Mouse (Mus musculus) embryo, embryonic 11 days (tissue): ENCODE measurements around the gene Olfr279.
"Not testable (repeated sequence)": the region's sequence is repeated elsewhere in the genome, so short reads cannot be mapped to it uniquely, and the experiment has no call there.

Experiments
- DNase-seq: peaks from one replicate; pipeline ENCODE4 v3.0.0-alpha.2; 2015

Olfr279 gene

GRCm38 (mm10) chr15:98512232-98512631 lies 20.0 kb downstream of the Olfr279 start:
- no peak for DNase-seq

DNA sequence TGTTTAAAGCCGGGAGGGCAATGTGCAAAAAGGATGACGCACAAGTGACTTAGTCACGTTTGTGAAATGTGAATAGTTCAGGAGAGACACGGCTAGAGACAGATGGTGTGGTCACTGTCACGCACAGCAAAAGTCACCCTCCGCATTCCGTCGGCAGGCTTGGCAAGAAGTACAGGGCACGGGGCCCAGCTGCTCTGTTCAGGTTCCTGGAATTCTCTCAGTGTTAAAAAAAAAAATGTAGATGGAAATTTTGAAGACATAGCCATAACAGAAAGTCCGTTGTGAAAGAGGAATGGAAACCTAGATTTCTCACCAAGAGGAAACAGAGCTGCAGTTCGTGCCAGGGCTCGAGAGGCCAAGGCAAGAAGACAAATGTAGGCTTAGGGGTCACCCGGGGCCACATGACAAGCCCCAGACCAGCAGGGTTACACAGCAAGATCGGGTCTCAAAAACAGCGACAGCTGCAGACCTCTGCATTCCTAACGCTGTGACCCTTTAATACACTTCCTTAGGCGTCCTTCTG lies 20.7 kb downstream of the Olfr279 start:
- no peak for DNase-seq

GRCm38 (mm10) chr15:98513676-98514075 lies 21.5 kb downstream of the Olfr279 start:
- DNase-seq = not testable (repeated sequence)

DNA sequence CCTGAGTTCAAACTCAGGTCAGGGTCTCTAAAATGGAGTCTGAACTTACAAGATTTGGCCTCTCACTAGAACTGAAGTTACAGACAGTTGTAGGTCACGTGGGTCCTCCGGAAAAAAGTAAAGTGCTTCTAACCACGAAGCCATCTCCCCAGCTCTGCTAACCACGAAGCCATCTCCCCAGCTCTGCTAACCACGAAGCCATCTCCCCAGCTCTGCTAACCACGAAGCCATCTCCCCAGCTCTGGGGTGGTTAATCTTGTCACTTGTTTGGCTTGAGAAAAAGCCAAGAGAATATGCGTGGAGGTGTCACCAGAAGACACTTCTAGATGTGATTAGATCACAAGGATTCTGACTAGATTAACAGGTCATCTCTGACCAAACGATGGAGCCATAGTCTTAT lies 21.9 kb downstream of the Olfr279 start:
- DNase-seq = no peak

GRCm38 (mm10) chr15:98514845-98515244 lies 22.6 kb downstream of the Olfr279 start:
- DNase-seq = not testable (repeated sequence)

DNA sequence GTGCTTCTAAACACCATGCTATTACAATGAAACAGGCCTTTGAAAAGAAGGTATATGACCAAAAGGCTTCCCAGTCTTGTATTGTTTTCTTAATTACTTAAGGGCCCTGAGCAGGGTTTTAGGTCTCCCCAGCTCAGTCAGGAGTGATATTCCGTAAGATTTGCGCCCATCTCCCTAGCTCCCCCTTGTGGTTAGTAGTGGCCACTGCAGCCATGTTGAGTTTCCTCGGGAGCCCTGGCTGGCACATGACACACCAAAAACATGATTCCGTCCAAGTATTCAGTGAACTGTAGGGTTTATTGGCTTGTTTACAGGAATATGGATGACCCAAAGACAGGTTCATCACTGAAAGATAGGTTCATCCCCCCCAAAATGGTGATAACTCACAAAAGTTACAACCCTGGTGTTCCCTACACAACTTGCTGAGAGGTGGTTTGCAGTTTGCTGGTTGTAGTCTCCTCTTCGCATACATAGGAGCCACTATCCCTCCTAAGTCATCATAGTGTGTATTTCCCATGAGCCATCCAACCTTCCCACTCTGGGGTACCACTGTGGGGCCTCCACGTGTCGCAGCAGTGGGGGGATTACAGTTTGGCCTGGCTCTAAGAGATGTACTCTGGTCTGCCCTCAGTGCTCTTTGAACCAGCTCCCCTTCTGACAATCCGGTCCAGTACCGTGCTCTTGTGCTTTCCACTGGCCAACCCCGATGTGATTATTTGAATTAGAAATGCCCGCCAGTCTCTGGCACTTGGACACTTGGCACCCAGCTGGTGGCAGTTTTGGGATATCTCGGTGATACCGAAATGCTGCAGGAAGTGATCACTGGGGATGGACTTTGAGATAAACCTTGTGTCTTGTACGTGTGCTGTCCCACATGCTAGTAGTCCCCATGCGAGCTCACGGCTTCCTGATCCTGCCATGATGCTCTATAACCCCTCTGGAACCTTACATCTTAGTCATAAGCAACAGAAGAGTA lies 25.5 kb downstream of the Olfr279 start:
- peak; percentile 60 for DNase-seq

DNA sequence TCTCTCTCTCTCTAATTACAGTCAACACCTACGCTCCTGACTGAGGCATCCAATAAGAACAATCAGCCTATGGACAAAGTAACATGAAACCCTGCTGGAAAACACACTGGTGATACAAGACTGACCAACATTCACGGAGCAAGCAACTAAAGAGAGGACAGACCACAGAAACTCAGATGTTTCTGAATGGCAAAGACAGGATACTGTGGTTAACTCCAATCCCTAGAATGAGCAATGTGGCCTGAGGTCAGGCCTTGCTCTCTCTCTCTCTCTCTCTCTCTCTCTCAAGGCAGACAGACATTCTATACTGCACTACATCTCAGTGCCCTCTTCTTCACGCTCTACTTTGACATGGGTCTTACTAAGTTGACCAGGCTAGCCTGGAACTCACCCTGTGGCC lies 29.0 kb downstream of the Olfr279 start:
- DNase-seq = no peak

GRCm38 (mm10) chr15:98526057-98526456 lies 33.9 kb downstream of the Olfr279 start:
- no peak for DNase-seq

DNA sequence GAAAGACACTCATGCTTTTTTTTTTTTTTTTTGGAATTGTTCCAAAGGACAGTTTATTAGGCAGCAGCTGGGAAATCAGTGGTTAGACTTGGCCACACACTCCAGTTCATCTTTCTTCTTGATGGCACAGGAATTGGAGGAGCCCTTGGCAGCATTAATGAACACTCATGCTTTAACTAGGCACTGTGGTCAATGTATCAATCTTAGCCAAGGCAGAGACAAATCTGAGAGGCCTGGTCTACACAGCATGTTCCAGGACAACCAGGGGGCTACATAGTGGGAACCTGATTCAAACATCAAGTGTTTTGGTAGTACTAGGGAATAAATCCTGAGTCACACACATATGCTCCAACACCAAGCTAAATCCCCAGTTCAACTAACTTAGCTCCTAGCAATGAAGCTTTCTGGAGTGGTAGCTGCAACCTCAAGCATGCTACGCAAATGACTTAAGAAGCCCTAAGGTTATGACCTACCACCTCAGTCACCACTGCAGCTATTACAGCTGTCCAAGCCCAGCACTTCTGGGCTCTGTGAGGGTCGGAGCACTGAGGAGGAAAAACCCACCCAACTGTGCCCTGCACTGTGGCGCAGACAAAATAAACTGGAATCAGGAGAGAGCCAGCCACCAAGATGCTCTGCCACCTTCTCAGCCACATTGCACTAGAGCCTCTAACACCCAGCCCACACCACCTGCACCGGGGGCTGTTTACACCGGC lies 35.0 kb downstream of the Olfr279 start:
- DNase-seq = no peak

GRCm38 (mm10) chr15:98528066-98528563 lies 35.9 kb downstream of the Olfr279 start:
- no peak for DNase-seq

- DNase-seq = no peak
Measured at GRCm38 (mm10) chr15:98532281-98532680, 40.1 kb downstream of the Olfr279 start.

DNA sequence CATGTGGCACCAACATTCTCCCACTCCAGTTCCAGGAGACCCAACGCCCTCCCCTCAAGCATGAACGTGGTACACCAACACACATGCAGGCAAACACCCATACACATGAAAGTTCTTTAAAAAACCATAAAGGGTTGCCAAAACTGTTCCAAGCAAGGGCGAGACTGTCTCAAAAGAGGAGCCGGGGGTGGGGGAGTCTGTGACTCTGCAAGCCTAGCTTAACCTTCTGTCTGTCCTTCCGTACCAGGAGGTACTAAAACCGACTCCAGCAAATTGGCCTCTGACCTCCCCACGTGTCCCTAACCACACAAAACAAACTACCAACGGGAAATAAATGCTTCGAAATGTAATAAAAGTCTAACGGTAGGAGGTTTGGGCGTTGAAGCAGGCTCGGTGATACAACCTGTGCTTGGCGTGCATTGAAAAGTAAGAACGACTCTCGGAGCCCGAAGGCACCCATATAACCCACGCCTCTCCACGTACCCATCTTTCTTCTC lies 40.9 kb downstream of the Olfr279 start:
- DNase-seq = no peak

- DNase-seq = peak; percentile 99
Measured at GRCm38 (mm10) chr15:98533881-98534627, 41.9 kb downstream of the Olfr279 start, which contains the start of gene Kansl2. Gene Kansl2 (minus strand): TSS chr15:98534264.

DNA sequence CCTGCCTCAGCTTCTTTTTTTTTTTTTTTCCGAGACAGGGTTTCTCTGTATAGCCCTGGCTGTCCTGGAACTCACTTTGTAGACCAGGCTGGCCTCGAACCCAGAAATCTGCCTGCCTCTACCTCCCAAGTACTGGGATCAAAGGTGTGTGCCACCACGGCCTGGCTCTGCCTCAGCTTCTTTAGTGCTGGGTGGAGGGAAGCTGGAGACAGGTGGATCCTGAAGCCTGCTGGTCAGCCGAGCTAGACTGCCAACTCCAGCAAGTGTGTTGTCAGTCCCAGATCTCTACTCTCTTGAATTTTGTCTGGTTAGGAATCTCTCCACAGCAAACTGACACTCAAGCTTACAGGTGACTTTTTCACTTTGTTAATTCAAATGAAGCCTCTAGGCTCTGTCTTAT lies 43.7 kb downstream of the Olfr279 start:
- no peak for DNase-seq

- DNase-seq = no peak
Measured at GRCm38 (mm10) chr15:98536828-98537510, 44.8 kb downstream of the Olfr279 start.

DNA sequence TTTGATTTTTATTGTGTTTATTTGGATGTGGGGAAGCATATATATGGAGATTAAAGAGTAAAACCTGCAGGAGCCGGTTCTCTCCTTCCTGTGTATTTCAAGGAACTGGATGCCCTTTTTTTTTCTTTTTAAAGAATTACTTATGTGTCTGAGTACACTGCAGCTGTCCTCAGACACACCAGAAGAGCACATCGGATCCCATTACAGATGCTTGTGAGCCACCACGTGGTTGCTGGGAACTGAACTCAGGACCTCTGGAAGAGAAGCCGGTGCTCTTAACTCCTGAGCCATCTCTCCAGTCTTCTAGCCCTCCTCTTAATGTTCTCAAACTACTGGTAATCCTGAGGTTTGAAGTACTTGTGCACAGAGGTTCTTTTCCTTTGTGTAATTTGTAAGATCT lies 45.7 kb downstream of the Olfr279 start:
- DNase-seq = no peak

DNA sequence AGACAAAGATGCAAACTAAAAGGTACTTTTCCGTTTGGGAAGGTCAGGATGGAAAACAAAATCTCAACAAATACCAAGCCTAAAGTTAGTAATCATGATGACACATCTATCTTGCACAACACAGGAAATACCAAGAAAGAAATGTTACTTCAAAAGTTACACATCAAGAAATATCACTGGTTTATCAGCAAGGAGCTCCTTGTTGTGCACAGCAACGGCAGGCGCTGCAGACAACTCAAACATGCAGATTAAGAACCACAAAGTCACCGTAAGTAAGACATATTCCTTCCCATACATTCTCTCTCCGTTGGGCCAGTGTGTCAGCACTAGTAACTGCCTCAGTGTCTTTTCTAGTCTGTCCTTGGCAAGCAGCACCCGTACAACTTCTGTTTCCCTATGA lies 48.9 kb downstream of the Olfr279 start:
- no peak for DNase-seq

GRCm38 (mm10) chr15:98543341-98543740 lies 51.1 kb downstream of the Olfr279 start:
- DNase-seq = no peak

GRCm38 (mm10) chr15:98545151-98545550 lies 52.9 kb downstream of the Olfr279 start:
- DNase-seq = no peak

DNA sequence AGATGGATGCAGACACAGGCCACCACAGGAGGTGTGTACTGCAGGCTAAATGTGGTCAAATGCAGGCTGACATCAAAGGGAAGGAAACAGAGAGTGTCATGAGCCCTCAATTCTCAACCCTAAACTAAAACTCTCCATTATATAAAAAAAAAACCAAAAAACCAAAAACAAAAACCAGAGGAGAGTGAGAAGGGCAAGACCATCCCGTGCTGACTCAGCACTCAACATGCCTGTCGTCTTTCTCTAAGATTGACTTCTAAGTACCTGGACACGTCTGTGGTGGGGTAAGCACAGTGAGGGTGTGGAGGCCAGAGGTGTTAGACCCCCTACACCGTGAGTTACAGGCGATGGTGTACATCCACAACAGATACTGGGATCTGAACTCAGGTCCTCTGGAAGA lies 54.6 kb downstream of the Olfr279 start:
- DNase-seq = no peak
